Mouse (Mus musculus) stomach, postnatal 0 days (tissue): ENCODE data around the gene Disc1.

Source experiments
- CTCF ChIP-seq: IDR thresholded peaks from 2 replicates; pipeline ENCODE4 v1.5.1; 2016; ENCODE audit warnings: antibody characterized with exemption, low read depth, mild to moderate bottlenecking, moderate library complexity
- EP300 ChIP-seq: optimal IDR thresholded peaks from 2 replicates; pipeline ENCODE3; 2016; ENCODE audit warnings: antibody characterized with exemption

- TF ChIP-seq CTCF (no peak), EP300 (no peak)
Observed at GRCm38 (mm10) chr8:125299248-125299647, 245.3 kb downstream of the Disc1 start.
